Mouse (Mus musculus) liver, embryonic 14.5 days (tissue): ENCODE results near the gene Pde4a.

Source experiments
- CTCF ChIP-seq: IDR thresholded peaks from 2 replicates; pipeline ENCODE4 v1.5.1; 2016; ENCODE audit warnings: antibody characterized with exemption, low read depth, control low read depth
- EP300 ChIP-seq: IDR thresholded peaks from 2 replicates; pipeline ENCODE4 v1.6.1; 2016; ENCODE audit warnings: antibody characterized with exemption, low read depth

DNA sequence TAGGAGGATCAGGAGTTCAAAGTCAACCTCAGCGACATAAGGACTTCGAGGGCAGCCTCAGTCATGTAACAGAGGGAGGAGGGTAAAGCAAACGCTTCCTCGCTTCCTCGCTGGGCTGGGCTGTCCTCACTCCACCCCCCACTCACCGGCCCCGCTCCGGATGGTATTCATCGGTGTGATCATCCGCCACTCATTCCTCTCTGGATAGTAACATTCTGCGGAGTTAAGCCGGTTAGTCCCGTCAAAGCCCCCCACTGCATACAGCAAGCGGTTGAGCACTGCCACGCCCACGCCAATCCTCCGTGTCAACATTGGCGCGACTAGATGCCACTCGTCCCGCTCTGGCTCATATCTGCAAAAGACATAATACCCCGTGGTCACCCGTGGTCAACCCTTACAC lies 66.0 kb downstream of the Pde4a start:
- TF ChIP-seq EP300 (no peak), CTCF (no peak)
